Mouse (Mus musculus): ENCODE data around the gene Mxd4. TPM values are rescaled to one million over a fixed set of nuclear protein-coding genes. Genes with fewer than 3 reads are reported as not detected.

Mxd4 gene
- polyA plus RNA-seq, 1 experiment from 2014 or later, result 21.2 TPM

- 39% methylated on average over 9 of the region's 9 CpGs for WGBS
Measured at GRCm38 (mm10) chr5:34217756-34218155, 30.2 kb upstream of the Mxd4 start.

GRCm38 (mm10) chr5:34216025-34216424 lies 28.5 kb upstream of the Mxd4 start:
- 0 out of 2 replicates have a peak, but pooled peaks cover 3% of the 10 kb centered on the region for H3K4me1 ChIP-seq (replicated peaks; ENCODE audit: control insufficient read depth, insufficient read depth)
- H3K36me3 ChIP-seq (ENCODE audit: control insufficient read depth, insufficient read depth, low read length), result no peaks in the 10 kb centered on the region
- H3K27me3 ChIP-seq (ENCODE audit: control insufficient read depth, insufficient read depth, low read length), result no peaks in the 10 kb centered on the region
- no peak overlapping the region for H3K27ac ChIP-seq (replicated peaks)
- TF ChIP-seq EP300 (optimal IDR thresholded peaks at IDR 0.05) (no peak), CTCF (IDR thresholded peaks at IDR 0.05; ENCODE audit: low read depth) (no peak)
- H3K9me3 ChIP-seq (ENCODE audit: control insufficient read depth, low read length), result no peaks in the 10 kb centered on the region
- H3K4me2 ChIP-seq (replicated peaks; ENCODE audit: low read depth), result no peak overlapping the region
- DNase-seq (ENCODE audit: low spot score) (no peak), ATAC-seq (ENCODE audit: low FRiP score, low TSS enrichment) (no peak)
- no peak overlapping the region for H3K9ac ChIP-seq (ENCODE audit: low read length)
- 73% methylated on average over 7 of the region's 7 CpGs for WGBS
- H3K4me3 ChIP-seq (ENCODE audit: low read depth, low read length), result no peak overlapping the region

More at GRCm38 (mm10) chr5:34217756-34218155, 30.2 kb upstream of the Mxd4 start:
- TF ChIP-seq EP300 (optimal IDR thresholded peaks at IDR 0.05) (no peak), CTCF (IDR thresholded peaks at IDR 0.05; ENCODE audit: low read depth) (no peak)
- ATAC-seq (ENCODE audit: low FRiP score, low TSS enrichment) (0 out of 2 replicates have a peak, but pooled peaks have one; percentile 15), DNase-seq (ENCODE audit: low spot score) (no peak)
- Histone ChIP-seq H3K9me3 (ENCODE audit: control insufficient read depth, low read length) (no peaks in the 10 kb centered on the region), H3K27ac (replicated peaks) (no peak overlapping the region), H3K4me1 (replicated peaks; ENCODE audit: control insufficient read depth, insufficient read depth) (0 out of 2 replicates have a peak, but pooled peaks cover 3% of the 10 kb centered on the region), H3K4me3 (ENCODE audit: low read depth, low read length) (no peak overlapping the region), H3K36me3 (ENCODE audit: control insufficient read depth, insufficient read depth, low read length) (no peaks in the 10 kb centered on the region), H3K4me2 (replicated peaks; ENCODE audit: low read depth) (no peak overlapping the region), H3K27me3 (ENCODE audit: control insufficient read depth, insufficient read depth, low read length) (no peaks in the 10 kb centered on the region), H3K9ac (ENCODE audit: low read length) (no peak overlapping the region)

DNA sequence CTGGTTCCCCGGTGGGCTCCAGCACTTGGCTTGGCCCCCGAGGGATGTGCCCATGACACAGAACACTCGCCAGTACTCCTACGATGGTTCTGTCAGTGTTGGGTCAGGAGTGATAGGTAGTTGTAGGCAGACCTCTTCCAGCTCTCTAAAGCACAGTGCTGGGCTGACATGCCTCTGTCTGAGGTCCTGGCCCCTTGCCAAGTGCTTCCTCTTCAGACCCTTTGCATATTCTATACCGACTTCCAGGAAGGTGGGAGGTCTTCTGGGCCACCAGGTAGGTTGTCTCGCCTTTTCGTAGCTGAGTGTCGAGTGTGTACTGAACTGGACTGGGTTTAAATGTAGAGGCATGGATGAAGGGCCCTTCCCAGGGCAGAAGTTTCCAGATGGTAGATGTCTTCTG lies 26.1 kb upstream of the Mxd4 start:
- no peak for ATAC-seq (ENCODE audit: low FRiP score, low TSS enrichment)

GRCm38 (mm10) chr5:34210279-34210678 lies 22.8 kb upstream of the Mxd4 start:
- H3K27me3 ChIP-seq (ENCODE audit: control insufficient read depth, insufficient read depth, low read length), result no peaks in the 10 kb centered on the region
- H3K4me3 ChIP-seq (ENCODE audit: low read depth, low read length), result no peak overlapping the region
- TF ChIP-seq CTCF (IDR thresholded peaks at IDR 0.05; ENCODE audit: low read depth) (peak; percentile 98), EP300 (optimal IDR thresholded peaks at IDR 0.05) (no peak)
- H3K4me1 ChIP-seq (replicated peaks; ENCODE audit: control insufficient read depth, insufficient read depth), result no peaks in the 10 kb centered on the region
- no peak overlapping the region for H3K9ac ChIP-seq (ENCODE audit: low read length)
- H3K9me3 ChIP-seq (ENCODE audit: control insufficient read depth, low read length), result no peaks in the 10 kb centered on the region
- no peak overlapping the region for H3K27ac ChIP-seq (replicated peaks)
- DNase-seq (ENCODE audit: low spot score), result peak; percentile 82
- H3K36me3 ChIP-seq (ENCODE audit: control insufficient read depth, insufficient read depth, low read length), result no peaks in the 10 kb centered on the region
- WGBS, result 7% methylated on average over 1 of the region's 1 CpGs
- peak; percentile 94 for ATAC-seq (ENCODE audit: low FRiP score, low TSS enrichment)
- no peak overlapping the region for H3K4me2 ChIP-seq (replicated peaks; ENCODE audit: low read depth)

More for the DNA sequence above, 26.1 kb upstream of the Mxd4 start:
- Histone ChIP-seq H3K27ac (replicated peaks) (no peak overlapping the region), H3K4me3 (ENCODE audit: low read depth, low read length) (no peak overlapping the region), H3K36me3 (ENCODE audit: control insufficient read depth, insufficient read depth, low read length) (no peaks in the 10 kb centered on the region), H3K9me3 (ENCODE audit: control insufficient read depth, low read length) (no peaks in the 10 kb centered on the region), H3K4me1 (replicated peaks; ENCODE audit: control insufficient read depth, insufficient read depth) (no peaks in the 10 kb centered on the region), H3K27me3 (ENCODE audit: control insufficient read depth, insufficient read depth, low read length) (no peaks in the 10 kb centered on the region), H3K4me2 (replicated peaks; ENCODE audit: low read depth) (no peak overlapping the region), H3K9ac (ENCODE audit: low read length) (no peak overlapping the region)
- DNase-seq (ENCODE audit: low spot score), result no peak
- TF ChIP-seq EP300 (optimal IDR thresholded peaks at IDR 0.05), result no peak
- TF ChIP-seq CTCF (IDR thresholded peaks at IDR 0.05; ENCODE audit: low read depth), result no peak
- 54% methylated on average over 8 of the region's 8 CpGs for WGBS

- no peaks in the 10 kb centered on the region for H3K4me1 ChIP-seq (replicated peaks; ENCODE audit: control insufficient read depth, insufficient read depth)
- H3K36me3 ChIP-seq (ENCODE audit: control insufficient read depth, insufficient read depth, low read length), result no peaks in the 10 kb centered on the region
- no peak overlapping the region for H3K4me3 ChIP-seq (ENCODE audit: low read depth, low read length)
- no peak overlapping the region for H3K9ac ChIP-seq (ENCODE audit: low read length)
- WGBS, result 25% methylated on average over 3 of the region's 3 CpGs
- no peak overlapping the region for H3K4me2 ChIP-seq (replicated peaks; ENCODE audit: low read depth)
- no peak overlapping the region for H3K27ac ChIP-seq (replicated peaks)
- DNase-seq (ENCODE audit: low spot score) (no peak), ATAC-seq (ENCODE audit: low FRiP score, low TSS enrichment) (no peak)
- TF ChIP-seq CTCF (IDR thresholded peaks at IDR 0.05; ENCODE audit: low read depth), result no peak
- no peak for TF ChIP-seq EP300 (optimal IDR thresholded peaks at IDR 0.05)
- no peaks in the 10 kb centered on the region for H3K27me3 ChIP-seq (ENCODE audit: control insufficient read depth, insufficient read depth, low read length)
- H3K9me3 ChIP-seq (ENCODE audit: control insufficient read depth, low read length), result no peaks in the 10 kb centered on the region
Measured at GRCm38 (mm10) chr5:34207503-34207902, 20.0 kb upstream of the Mxd4 start.

DNA sequence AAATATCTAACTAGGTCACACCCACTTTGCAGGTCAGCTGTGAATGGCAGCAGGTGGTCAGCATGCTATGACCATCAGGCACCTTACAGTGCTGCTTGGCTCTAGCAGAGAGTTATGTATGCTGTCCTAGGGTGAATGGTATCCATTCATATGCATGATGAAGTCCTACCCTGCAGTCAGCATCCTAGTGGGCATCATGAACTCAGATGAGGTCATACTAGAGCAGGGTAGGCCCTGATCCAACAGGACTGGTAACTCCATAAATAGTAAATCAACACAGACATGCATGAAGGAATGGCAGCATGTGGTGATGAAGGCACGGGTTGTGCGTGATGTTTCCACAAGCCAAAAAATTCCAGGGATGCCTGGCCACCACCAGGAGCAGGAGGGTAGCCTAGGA lies 18.3 kb upstream of the Mxd4 start:
- no peak for ATAC-seq (ENCODE audit: low FRiP score, low TSS enrichment)
- H3K9me3 ChIP-seq (ENCODE audit: control insufficient read depth, low read length), result no peaks in the 10 kb centered on the region

More for the DNA sequence above, 18.3 kb upstream of the Mxd4 start:
- H3K36me3 ChIP-seq (ENCODE audit: control insufficient read depth, insufficient read depth, low read length), result no peaks in the 10 kb centered on the region
- no peak for DNase-seq (ENCODE audit: low spot score)
- H3K4me3 ChIP-seq (ENCODE audit: low read depth, low read length), result no peak overlapping the region
- H3K9ac ChIP-seq (ENCODE audit: low read length), result no peak overlapping the region
- no peak overlapping the region for H3K4me2 ChIP-seq (replicated peaks; ENCODE audit: low read depth)
- no peaks in the 10 kb centered on the region for H3K4me1 ChIP-seq (replicated peaks; ENCODE audit: control insufficient read depth, insufficient read depth)
- no peak for TF ChIP-seq EP300 (optimal IDR thresholded peaks at IDR 0.05)
- no peak for TF ChIP-seq CTCF (IDR thresholded peaks at IDR 0.05; ENCODE audit: low read depth)
- H3K27ac ChIP-seq (replicated peaks), result no peak overlapping the region
- 48% methylated on average over 2 of the region's 2 CpGs for WGBS
- H3K27me3 ChIP-seq (ENCODE audit: control insufficient read depth, insufficient read depth, low read length), result no peaks in the 10 kb centered on the region

Measured in stomach, postnatal 0 days (tissue).